22 mouse cellular contexts compared by ENCODE assay signal in genomic region chr10:62794221-62794620, GRCm38 (mm10).
"Had no signal": no experiment of that assay in that cellular context is flagged by ENCODE, and none has a peak within 500 bp of the region (broad histone marks: within the 10 kb centered on the region; RNA-seq: fewer than 3 reads in every experiment).

No protein-coding gene starts in this region.

- DNase-seq: kidney, adult 9 months; kidney, postnatal 14 days; kidney, postnatal 4 days; liver; lung, adult 18-20 months; lung, postnatal 10 days; lung, postnatal 36 days; right cerebral cortex, adult 18-20 months; right cerebral cortex, postnatal 25 days; spleen, adult 18-20 months; thymus, postnatal 25 days had no signal

- H3K4me2 ChIP-seq: limb, embryonic 13.5 days; liver, embryonic 12.5 days; liver, embryonic 15.5 days; lung, embryonic 15.5 days; midbrain, embryonic 15.5 days; neural tube, embryonic 12.5 days; neural tube, embryonic 15.5 days; stomach, embryonic 15.5 days had no signal

- H3K4me3 ChIP-seq: limb, embryonic 10.5 days; limb, embryonic 13.5 days; liver, embryonic 12.5 days; liver, embryonic 15.5 days; lung, embryonic 15.5 days; megakaryocyte, embryonic 14.5 days; midbrain, embryonic 10.5 days; midbrain, embryonic 15.5 days; neural tube, embryonic 12.5 days; neural tube, embryonic 15.5 days; stomach, embryonic 15.5 days had no signal

- H3K27ac ChIP-seq: limb, embryonic 10.5 days; limb, embryonic 13.5 days; liver, embryonic 12.5 days; liver, embryonic 15.5 days; lung, embryonic 15.5 days; midbrain, embryonic 10.5 days; neural tube, embryonic 12.5 days; neural tube, embryonic 15.5 days; stomach, embryonic 15.5 days had no signal

- ATAC-seq: liver, embryonic 12.5 days; midbrain, embryonic 15.5 days had no signal

- H3K4me1 ChIP-seq: stomach, embryonic 15.5 days had no signal

- H3K9me3 ChIP-seq: limb, embryonic 10.5 days; limb, embryonic 13.5 days; liver, embryonic 12.5 days; liver, embryonic 15.5 days; lung, embryonic 15.5 days; megakaryocyte, embryonic 14.5 days; midbrain, embryonic 10.5 days; midbrain, embryonic 15.5 days; neural tube, embryonic 12.5 days; neural tube, embryonic 15.5 days; stomach, embryonic 15.5 days had no signal

- H3K27me3 ChIP-seq: limb, embryonic 13.5 days; liver, embryonic 12.5 days; liver, embryonic 15.5 days; lung, embryonic 15.5 days; megakaryocyte, embryonic 14.5 days; midbrain, embryonic 15.5 days; neural tube, embryonic 12.5 days; neural tube, embryonic 15.5 days; stomach, embryonic 15.5 days had no signal

- H3K9ac ChIP-seq: limb, embryonic 13.5 days; liver, embryonic 12.5 days; liver, embryonic 15.5 days; lung, embryonic 15.5 days; midbrain, embryonic 15.5 days; neural tube, embryonic 12.5 days; neural tube, embryonic 15.5 days; stomach, embryonic 15.5 days had no signal
